Mouse (Mus musculus) layer of hippocampus, adult 9-10 months (tissue): ENCODE measurements around the gene Kcna2.

ENCODE experiments used
- DNase-seq: peaks from one replicate; pipeline ENCODE4 v3.0.0; 2022; ENCODE audit warnings: low spot score

The Kcna2 gene

GRCm38 (mm10) chr3:107100811-107101455 is at the start of gene Kcna2:
Gene Kcna2 (plus strand): TSS chr3:107101146.
- no peak for DNase-seq

- DNase-seq = no peak
These were observed 39.5 kb upstream of the Kcna2 start for GRCm38 (mm10) chr3:107061468-107061867.

- DNase-seq = no peak
These were observed 38.2 kb upstream of the Kcna2 start for GRCm38 (mm10) chr3:107062771-107063170.

GRCm38 (mm10) chr3:107065510-107066095 is 35.3 kb upstream of the Kcna2 start:
- DNase-seq = no peak

GRCm38 (mm10) chr3:107066165-107066850 is 34.6 kb upstream of the Kcna2 start:
- DNase-seq = no peak

- DNase-seq = no peak
These were observed 33.7 kb upstream of the Kcna2 start for GRCm38 (mm10) chr3:107067245-107067644.

GRCm38 (mm10) chr3:107073863-107074262 is 27.1 kb upstream of the Kcna2 start:
- DNase-seq = no peak

- no peak for DNase-seq
These were observed 25.2 kb upstream of the Kcna2 start for GRCm38 (mm10) chr3:107075705-107076104.

- no peak for DNase-seq
These were observed 24.3 kb upstream of the Kcna2 start for GRCm38 (mm10) chr3:107076658-107077057.

GRCm38 (mm10) chr3:107077101-107077500 is 23.8 kb upstream of the Kcna2 start:
- DNase-seq = no peak

- DNase-seq = no peak
These were observed 20.1 kb upstream of the Kcna2 start for GRCm38 (mm10) chr3:107080803-107081202.

GRCm38 (mm10) chr3:107081227-107081626 is 19.7 kb upstream of the Kcna2 start:
- no peak for DNase-seq

GRCm38 (mm10) chr3:107084586-107084985 is 16.4 kb upstream of the Kcna2 start:
- no peak for DNase-seq

GRCm38 (mm10) chr3:107087410-107087809 is 13.5 kb upstream of the Kcna2 start:
- DNase-seq = no peak

GRCm38 (mm10) chr3:107088820-107089219 is 12.1 kb upstream of the Kcna2 start:
- no peak for DNase-seq

GRCm38 (mm10) chr3:107089475-107089874 is 11.5 kb upstream of the Kcna2 start:
- no peak for DNase-seq

- no peak for DNase-seq
These were observed 10.9 kb upstream of the Kcna2 start for GRCm38 (mm10) chr3:107090001-107090400.

GRCm38 (mm10) chr3:107090403-107091150 is 10.4 kb upstream of the Kcna2 start:
- no peak for DNase-seq

- DNase-seq = no peak
These were observed 6.9 kb upstream of the Kcna2 start for GRCm38 (mm10) chr3:107094028-107094427.

GRCm38 (mm10) chr3:107096269-107096731 is 4.6 kb upstream of the Kcna2 start:
- no peak for DNase-seq

- no peak for DNase-seq
These were observed 1.1 kb upstream of the Kcna2 start for GRCm38 (mm10) chr3:107099866-107100265.

- DNase-seq = no peak
These were observed 475 bp downstream of the Kcna2 start for GRCm38 (mm10) chr3:107101456-107101786.
